Mouse (Mus musculus) thymus, adult 18-20 months (tissue): ENCODE results near the gene Serpina3k.
"Not testable (repeated sequence)": the region's sequence is repeated elsewhere in the genome, so short reads cannot be mapped to it uniquely, and the experiment has no call there.

ENCODE experiments used
- DNase-seq, 2 experiments: peaks; one replicate each; pipeline ENCODE4 v3.0.0; 2022; ENCODE audit warnings: mixed read lengths in 2 of 2

Serpina3k gene

DNA sequence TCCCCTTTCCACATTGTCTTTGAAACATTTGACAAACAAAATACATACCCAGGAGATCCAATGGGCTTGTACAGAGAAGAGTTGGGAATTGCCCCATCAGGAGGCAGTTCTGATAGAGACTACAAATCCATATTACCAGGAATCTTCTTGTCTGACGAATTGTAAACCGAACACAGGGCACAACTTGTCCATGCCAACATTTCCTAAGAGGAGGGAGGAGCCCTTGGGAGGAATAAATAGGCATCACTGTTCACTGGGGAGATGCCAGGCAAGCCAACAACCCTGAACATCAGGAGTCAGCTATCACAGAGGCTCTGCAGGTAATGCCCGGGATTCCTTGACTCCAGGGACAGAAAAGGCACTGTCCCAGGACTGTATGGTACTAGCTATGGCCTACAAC lies at the start of gene Serpina3k, which contains the start of gene Serpina3m:
Serpina3k (plus strand) TSS at position 261 of the 400 bp plus-strand sequence.
Serpina3m (plus strand) TSS at position 261 of the 400 bp plus-strand sequence.
- DNase-seq = not testable (repeated sequence)

DNA sequence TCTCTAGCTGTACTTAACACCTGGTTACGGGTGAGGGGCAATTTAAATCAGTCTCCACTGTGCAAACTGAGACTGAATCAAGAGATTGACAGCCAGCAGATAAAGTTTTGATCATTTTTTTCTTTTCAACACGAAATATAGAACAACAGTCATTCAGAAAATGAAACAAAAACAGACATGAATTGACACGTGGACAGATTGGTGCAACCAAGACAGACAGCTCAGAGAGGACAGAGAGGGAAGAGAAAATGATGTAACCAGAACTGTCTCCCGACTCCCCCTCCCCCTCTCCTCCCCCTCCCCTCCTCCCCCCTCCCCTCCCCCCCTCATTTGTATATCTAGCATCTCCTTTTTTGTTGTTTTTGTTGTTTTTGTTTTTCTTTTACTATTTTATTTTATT lies 48.4 kb upstream of the Serpina3k start:
- DNase-seq = no peak

DNA sequence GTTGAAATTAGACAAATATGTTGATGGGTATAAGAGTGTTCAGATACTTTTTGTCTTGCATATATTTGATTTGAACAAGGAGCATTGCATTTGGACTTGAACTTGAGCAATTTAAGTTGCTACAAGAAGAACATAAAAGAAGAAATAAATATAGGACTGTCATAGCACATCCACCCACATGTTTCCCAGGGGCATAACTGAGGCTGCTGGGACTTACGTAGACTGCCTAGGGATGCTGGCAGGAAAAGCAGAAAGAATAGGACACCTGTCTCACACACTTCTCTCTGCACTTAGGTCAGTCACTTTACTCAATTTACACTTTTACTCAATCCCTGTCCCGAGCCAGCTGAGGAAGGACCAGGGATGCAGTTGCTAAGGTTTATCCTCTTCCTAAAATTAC lies 44.3 kb upstream of the Serpina3k start:
- DNase-seq = no peak

DNA sequence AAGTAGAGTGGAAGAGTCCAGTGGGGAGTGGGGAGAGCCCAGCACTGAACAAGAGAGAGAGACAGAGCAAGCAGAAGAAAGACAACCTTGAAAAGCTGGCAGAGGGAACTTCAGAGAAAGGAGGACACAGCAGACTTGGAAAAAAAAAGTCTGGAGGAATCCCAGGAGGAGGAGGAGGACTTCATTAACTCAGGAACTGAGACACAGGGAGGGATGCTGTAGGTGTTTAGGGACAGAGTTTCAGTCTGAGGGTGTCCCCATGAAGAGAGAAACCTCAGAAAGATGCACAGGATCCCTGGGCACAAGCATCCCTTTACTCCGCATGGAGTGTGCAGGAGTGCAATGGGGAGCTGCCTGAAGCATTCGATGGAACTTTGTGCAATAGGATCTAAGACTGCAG lies 40.2 kb upstream of the Serpina3k start:
- DNase-seq = no peak

DNA sequence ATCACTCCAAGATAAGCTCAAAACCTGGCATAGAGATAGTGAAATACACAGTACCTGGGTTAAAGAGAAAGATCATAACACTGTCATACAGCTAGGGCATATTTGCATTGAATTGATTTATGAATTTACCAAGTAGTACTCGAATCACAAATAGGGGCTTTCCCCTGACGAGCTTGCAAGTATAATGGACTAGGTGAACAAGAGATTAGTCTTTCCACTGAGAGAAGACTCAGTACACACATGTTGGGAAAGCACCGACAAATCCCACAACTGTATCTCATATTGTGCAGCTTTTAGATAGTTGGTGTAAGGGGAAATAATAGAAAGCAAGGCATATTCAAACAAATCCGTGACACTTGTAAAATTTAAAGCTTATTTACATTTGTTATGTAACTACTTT lies 32.3 kb upstream of the Serpina3k start:
- no peak for DNase-seq

DNA sequence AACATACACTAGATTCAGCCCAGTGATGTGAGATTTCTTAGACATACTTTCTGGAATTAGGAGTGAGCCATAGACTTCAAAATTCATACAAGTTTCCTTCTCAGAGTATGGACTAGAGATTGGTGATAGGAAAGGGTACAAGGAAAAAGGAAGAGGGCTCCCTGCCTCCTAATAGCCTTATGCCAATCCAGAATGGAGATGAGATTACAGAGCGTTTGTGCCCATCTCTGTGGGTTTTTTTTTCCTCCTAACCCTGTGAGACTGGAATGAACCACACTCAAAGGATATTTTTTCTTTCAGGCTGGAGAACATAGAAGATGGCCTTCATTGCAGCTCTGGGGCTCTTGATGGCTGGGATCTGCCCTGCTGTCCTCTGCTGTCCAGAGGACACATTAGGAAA lies 24.0 kb upstream of the Serpina3k start, which contains the start of gene Serpina3j:
Serpina3j (plus strand) TSS at position 301 of the 400 bp plus-strand sequence.
- no peak for DNase-seq

DNA sequence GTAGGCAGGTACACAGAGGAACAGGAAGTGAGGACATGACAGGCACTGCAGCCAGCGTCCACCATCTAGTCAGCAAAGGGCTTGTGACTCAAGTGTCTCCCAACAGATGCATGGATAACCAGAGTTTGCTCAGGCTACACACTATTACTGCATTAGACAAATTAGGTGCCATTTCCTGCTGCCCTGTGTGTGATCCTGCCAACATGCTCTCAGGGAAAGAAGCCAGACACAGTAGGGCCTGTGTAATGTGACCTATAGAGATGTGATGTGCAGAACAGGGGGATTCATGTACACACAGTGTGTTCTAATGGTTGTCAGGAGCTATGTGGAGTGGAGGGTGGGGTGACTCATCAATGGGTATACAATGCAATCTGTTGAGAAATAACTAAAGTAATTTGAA lies 15.8 kb upstream of the Serpina3k start:
- no peak for DNase-seq

DNA sequence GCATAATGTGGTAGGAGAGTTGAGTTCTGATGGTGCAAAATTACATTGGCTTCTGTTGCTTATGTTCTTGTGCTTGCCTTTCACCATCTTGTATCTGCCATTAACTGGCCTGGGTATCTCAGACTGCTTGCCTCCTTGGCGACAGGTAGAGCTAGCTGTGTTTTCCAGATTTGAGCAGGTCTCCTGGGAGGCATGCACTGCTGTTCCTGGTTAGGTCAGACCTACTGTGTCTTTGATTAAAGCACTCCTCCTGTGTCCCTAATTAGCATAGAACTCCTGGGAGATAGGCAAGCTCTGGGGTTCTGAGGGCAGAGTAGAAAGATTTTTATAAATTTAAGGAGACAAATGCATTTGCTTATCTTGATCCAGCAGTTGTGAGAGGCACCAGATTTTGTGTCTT lies 6.6 kb upstream of the Serpina3k start:
- no peak for DNase-seq

DNA sequence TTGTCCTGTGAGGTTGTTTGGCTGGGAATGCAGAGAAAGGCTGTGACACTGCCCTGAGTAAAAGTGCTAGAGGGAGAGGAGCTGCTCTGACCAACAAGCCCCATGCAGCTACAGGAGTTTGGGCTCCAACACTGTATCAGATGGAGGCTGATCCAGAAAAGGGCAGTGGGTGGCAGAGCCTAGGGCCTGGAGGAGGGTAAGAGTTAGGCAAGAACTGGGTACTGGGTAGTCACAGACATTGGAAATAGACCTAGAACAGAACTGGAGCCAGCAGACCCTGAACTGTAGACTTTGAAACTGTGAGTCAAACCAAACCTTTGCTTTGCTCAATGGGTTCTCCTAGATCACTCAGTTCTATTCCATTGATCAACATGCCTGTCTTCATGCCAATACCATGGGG lies 1.4 kb upstream of the Serpina3k start:
- not testable (repeated sequence) for DNase-seq

DNA sequence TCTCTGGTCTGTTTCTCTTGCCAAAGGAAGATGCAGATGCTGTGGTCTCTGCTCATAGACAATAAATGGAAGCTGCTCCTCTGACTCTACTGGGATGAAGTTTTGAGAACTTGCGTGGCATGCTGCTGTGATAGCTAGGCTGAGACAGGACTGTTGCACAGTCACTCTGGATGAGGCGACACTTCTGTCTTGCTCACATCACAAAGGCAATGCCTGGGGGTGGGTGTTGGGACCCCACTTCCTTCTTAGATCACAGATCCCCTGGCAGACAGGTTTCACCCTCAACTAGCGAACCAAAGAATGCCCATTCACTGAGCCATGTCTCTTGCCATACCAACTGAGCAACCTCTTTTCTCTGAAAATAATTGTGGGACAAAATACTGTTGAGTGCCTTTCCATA lies 419 bp downstream of the Serpina3k start:
- no peak for DNase-seq

DNA sequence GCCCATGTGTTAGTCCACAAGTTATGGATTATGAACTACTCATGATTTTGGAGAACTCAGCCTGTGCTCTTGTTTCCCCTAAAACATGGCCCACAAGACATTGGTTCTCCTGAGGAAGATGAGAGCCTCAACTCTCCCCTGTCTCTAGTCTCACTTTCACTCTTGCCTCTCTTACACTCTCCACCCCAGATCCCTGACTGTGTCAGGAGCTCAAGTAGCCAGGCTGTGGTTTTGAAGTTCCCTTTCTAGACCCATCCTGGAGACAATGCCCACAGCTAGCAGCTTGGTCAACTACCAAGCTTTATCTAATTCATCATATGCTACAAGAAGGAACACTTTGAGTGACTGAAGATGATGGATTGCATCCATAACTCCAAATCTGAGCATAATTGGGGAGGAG lies 4.2 kb downstream of the Serpina3k start:
- not testable (repeated sequence) for DNase-seq

DNA sequence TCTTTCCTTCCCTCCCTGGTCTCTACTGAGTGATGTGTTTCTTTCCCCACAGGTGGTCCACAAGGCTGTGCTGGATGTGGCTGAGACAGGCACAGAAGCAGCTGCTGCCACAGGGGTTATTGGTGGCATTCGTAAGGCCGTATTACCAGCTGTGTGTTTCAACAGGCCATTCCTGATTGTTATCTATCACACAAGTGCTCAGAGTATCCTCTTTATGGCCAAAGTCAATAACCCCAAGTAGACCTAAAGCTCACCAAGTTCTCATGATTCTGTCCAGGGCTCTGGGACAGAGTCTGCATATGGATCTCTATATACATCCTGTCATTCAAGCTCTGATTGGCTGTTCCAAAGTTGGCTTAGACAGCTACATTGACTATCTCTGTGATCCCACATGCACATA lies 6.9 kb downstream of the Serpina3k start:
- DNase-seq = no peak

DNA sequence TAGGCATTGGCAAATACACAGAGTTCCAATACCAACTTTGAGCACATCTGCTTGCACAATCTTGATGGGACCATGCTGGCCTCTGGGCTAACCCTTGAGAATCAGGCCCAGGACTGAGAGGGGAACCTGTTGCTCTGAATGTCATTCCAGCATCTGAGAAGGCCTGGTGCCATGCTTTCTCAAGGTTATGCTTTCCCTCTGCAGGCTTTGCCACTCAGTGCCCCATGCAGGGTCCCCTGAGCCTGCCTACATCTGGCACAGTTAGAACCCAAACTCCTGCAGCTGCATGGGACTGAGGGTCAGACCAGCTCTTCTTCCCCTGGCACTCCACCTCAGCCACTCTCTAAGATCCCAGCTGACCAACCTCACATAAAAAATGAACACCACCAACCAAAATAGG lies 7.4 kb downstream of the Serpina3k start:
- no peak for DNase-seq

DNA sequence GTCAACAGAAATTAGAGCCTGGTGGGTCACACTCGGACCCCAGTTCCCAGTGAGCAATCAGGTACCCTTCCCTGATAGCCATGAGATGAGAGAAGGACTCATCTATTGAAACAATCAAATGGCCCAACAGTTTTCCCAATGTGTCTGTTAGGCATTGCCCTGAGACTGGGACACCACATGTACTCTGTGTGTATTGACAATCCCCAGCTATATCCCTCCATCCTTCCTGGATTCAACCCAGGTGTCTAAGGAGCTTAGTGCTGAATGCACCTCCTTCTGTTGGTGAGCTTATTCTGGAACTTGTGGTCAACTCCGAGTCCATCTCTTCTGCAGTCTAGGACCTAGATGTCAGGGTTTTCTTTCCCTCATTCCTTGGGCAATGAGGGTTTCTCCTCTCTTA lies 8.8 kb downstream of the Serpina3k start:
- DNase-seq = no peak

DNA sequence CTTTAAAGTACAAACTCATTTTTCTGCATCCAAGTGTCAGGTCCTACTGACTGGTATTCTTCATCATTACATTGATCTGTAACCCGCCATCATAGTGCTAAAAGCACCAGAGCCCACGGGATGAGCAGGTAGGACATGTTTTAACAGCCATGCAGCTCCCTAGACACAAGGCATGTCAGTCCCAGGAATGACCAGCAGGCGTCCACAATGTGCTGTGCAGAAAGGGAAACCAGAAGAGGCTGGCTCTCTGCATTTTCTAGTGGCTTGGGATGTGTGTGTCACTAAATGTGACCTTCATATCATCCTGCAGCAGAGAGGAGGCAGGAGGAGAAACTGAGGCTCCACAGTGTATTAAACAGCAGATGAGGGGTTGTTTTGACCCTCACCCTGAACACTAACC lies 13.5 kb downstream of the Serpina3k start:
- DNase-seq = not testable (repeated sequence)

DNA sequence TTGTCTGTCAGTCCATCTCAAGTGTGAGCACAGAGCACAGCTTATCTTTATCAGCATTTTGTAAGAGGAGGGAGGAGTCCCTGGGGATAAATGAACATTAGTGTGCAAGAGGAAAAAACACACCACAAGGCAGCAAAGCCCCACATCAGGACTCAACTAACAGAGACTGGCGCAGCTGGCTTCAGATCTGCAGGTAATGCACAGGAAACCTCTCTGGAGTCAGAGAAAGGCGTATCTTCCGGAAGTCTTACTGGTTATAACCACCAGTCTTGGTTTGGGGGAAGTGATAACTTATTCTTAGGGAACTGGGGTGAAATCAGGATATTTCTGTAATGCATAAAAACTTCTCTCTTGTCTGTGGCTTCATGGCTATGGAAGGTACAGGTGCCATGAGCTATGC lies 17.7 kb downstream of the Serpina3k start:
- no peak for DNase-seq

DNA sequence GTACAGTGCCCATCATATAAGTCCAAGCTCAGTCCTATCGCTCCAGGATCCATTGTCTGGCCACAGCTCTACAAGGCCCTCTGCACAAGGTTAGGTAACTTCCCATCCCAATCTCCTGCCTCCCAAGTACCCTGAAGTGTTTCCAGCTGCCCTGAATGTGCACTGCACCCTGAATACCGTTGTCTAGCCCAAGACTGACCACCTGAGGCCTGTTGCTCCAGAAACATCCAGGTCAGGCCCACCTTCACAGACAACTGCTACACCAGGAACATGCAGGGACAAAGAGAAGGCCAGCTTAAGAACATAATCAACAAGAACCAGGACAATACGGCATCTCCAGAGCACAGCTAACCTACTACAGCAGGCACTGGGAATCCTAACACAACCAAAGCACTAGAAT lies 31.7 kb downstream of the Serpina3k start:
- no peak for DNase-seq

DNA sequence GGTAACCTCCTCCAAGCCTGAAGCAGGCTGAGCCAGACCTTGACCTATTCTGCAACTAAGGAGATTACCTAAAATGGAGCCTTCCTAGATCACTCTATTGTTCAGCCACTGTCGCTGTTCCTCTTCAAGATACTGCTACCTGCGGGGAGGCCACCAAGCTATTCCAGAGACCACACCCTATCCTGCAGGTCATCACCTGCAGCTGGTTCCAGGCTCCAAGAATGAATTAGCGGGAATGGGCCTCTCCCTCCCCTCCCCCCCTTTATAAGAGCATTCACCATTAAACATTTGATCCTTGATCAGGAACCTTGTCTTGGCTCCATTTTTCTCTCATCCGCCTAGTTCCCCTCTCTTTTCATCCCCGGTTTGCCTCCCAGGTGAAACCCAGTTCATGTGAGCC lies 38.9 kb downstream of the Serpina3k start:
- DNase-seq = not testable (repeated sequence)

DNA sequence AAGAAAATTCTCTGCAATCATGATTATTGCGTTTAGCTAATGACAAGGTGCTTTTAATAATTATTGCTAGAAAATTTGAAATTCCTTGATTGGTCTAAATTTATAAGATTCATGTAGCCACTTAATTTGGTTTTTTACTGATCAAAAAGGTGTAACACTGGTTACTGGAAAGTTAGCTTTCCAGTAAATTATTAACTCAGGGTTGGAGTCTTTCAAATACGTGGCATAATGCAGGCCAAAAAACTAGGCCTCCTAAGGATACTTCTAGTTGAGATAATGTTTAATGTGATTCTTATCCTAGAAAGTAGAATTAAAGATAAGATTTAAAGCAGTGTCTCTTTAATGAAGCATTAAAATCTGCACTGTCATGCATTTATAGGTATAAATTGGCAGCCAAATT lies 40.1 kb downstream of the Serpina3k start:
- not testable (repeated sequence) for DNase-seq

DNA sequence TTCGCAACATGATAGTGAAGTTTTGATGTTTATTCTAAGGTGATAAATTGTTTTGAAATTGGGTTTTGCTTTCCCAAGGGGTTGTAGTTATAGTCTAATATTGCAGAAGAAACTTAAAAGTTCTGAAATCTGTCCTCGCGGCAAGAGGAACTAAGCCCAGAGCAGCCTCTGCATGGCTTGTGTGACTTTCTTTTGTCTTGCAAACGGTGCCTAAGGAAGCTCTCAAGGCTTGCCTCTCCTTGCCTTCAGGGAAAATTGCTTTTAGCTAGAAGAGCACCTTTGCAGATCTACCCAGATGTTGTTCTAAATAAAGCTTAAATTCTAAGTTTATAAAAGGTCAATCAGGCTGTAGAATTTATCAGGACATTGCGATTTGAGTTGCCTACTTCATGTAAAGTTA lies 40.5 kb downstream of the Serpina3k start:
- DNase-seq = not testable (repeated sequence)

DNA sequence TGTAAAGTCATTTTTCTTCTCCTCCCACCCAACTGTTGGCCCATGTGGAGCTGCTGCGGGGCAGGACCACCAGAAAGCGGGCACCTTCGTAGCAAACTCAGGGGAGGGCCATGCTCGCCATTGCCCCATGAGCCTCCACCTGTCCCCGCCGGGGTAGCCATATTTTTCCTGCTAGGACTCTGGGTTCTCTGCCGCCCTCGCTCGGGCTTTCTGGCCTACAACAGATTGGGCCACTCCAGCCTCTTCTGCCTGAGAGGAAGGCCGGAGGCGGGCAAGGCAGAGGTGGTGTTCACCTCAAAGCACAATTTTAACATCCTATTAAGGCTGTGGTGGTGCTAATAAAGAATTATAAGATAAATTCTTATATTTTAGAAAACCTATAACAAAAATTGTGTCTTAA lies 41.6 kb downstream of the Serpina3k start:
- no peak for DNase-seq

DNA sequence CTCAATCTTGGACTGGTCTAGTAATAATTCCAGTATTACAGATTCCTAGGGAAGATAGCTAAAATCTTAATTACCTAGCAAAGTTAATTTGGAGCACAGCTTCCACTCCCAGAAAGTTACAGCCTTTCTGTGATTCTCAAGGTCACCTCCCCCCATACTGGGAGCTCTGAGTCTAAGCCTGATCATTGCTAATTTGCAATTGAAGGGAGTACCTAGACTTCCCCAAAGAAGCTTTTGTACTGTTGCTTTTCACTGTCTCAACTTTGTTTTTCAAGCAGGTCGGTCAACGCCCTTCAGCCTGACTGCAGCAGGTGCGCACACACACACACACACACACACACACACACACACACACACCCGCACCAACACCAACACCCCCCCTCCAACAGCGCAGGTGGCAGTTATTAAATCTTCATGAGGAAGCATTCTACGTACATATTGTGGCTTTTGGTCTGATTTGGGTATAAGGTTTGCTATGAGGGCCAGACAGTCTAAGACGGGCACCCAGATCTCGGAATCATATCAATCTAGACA lies 42.9 kb downstream of the Serpina3k start:
- DNase-seq = not testable (repeated sequence)

DNA sequence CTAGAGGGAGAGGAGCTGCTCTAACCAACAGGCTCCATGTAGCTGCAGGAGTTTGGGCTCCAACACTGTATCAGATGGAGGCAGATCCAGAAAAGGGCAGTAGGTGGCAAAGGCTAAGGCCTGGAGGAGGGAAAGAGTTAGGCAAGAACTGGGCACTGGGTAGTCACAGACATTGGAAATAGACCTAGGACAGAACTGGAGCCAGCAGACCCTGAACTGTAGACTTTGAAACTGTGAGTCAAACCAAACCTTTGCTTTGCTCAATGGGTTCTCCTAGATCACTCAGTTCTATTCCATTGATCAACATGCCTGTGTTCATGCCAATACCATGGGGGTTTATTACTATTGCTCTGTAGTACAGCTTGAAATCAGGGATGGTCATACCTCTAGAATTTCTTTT lies 47.7 kb downstream of the Serpina3k start:
- DNase-seq = not testable (repeated sequence)

DNA sequence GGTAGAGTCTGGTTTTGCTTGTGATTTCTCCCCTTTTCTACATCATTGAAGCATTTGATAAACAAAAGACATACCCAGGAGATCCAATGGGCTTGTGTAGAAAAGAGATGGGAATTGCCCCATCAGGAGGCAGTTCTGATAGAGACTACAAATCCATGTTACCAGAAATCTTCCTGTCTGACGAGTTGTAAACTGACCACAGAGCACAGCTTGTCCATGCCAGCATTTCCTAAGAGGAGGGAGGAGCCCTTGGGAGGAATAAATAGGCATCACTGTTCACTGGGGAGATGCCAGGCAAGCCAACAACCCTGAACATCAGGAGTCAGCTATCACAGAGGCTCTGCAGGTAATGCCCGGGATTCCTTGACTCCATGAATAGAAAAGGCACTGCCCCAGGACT lies 48.6 kb downstream of the Serpina3k start:
- DNase-seq = not testable (repeated sequence)

DNA sequence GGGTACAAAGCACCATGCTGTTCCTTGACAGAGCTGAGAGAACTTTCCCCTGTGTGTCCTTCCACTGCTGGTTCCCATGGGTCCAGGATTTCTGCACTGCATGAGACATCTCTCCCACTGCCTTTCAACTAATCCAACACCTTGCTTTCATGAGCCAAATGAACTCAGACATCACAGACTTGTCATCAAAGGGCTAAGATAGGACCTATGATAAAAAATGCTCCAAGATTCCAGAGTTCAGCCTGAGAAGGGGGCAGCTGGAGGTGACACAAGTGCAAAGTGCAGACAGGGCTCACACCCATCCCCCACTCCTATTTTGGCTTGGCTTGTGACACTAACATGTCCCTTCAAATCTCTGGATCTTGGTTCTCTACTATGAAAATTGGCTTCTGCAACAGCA lies 50.2 kb downstream of the Serpina3k start:
- no peak for DNase-seq
